Mouse (Mus musculus) midbrain, embryonic 11.5 days (tissue): ENCODE measurements around the gene Ccdc51. TPM values are rescaled to one million over a fixed set of nuclear protein-coding genes. Genes with fewer than 3 reads are reported as not detected.
A peak's percentile ranks its signal among the peaks of the same experiment; 100 is the strongest.
"Not testable (repeated sequence)": the region's sequence is repeated elsewhere in the genome, so short reads cannot be mapped to it uniquely, and the experiment has no call there.

ENCODE experiments used
- ATAC-seq: fragments of 200-750 bp; cut with Nextera tagmentation; 2 replicates; pipeline ENCODE4 v1.8.0; 2017; ENCODE audit warnings: moderate TSS enrichment, moderate library complexity; ENCODE audit not compliant: low FRiP score
- DNase-seq: peaks from one replicate; pipeline ENCODE4 v3.0.0; 2015; ENCODE audit warnings: low spot score; ENCODE audit errors: missing footprints
- H3K27ac ChIP-seq: fragments of 300-500 bp; sonication (generic); 2 replicates; pipeline ENCODE4 v1.5.1; 2014; ENCODE audit warnings: low read depth, low read length
- H3K27me3 ChIP-seq: fragments of 300-500 bp; sonication (generic); 2 replicates; pipeline ENCODE4 v1.6.1; 2014; ENCODE audit warnings: mild to moderate bottlenecking, low read length, moderate library complexity, mixed read lengths; ENCODE audit not compliant: control insufficient read depth, insufficient read depth
- H3K36me3 ChIP-seq: fragments of 300-500 bp; sonication (generic); 2 replicates; pipeline ENCODE4 v1.6.1; 2014; ENCODE audit warnings: mild to moderate bottlenecking, low read length, moderate library complexity, mixed read lengths; ENCODE audit not compliant: control insufficient read depth, insufficient read depth
- H3K4me1 ChIP-seq: fragments of 300-500 bp; sonication (generic); 2 replicates; pipeline ENCODE4 v1.6.1; 2014; ENCODE audit warnings: low read length; ENCODE audit not compliant: control insufficient read depth, insufficient read depth
- H3K4me2 ChIP-seq: fragments of 300-500 bp; sonication (generic); 2 replicates; pipeline ENCODE4 v1.6.1; 2014; ENCODE audit warnings: mild to moderate bottlenecking, moderate library complexity
- H3K4me3 ChIP-seq: fragments of 300-500 bp; sonication (generic); 2 replicates; pipeline ENCODE4 v1.5.1; 2014; ENCODE audit warnings: low read depth, low read length
- H3K9ac ChIP-seq: fragments of 300-500 bp; sonication (generic); 2 replicates; pipeline ENCODE4 v1.6.1; 2014; ENCODE audit warnings: low read length
- H3K9me3 ChIP-seq: fragments of 300-500 bp; sonication (generic); 2 replicates; pipeline ENCODE4 v1.6.1; 2016; ENCODE audit warnings: low read length; ENCODE audit not compliant: control insufficient read depth
- WGBS: fragments of 180-500 bp; shearing (Covaris S2); extraction: QIAGEN DNeasy Blood & Tissue Kit; methylation state at CpG from one replicate; pipeline ENCODE4 v1.1.7; 2014; 5-methylcytosine and 5-hydroxymethylcytosine counted together
- polyA plus RNA-seq: library from polyadenylated mRNA; unstranded; fragments of >200 nt; fragmentation: Nextera tagmentation; extraction: Ambion mirVana; gene quantifications from 2 replicates; pipeline ENCODE4 v1.2.1, GENCODE M21; 2014

The Ccdc51 gene
- polyA plus RNA-seq, 1 experiment from 2014 or later, result 11.4 TPM

GRCm38 (mm10) chr9:109128211-109128610, 45.9 kb downstream of the Ccdc51 start:
- peak; percentile 76 for DNase-seq
- no peak overlapping the region for H3K9ac ChIP-seq
- H3K27me3 ChIP-seq, result no peaks in the 10 kb centered on the region
- no peak overlapping the region for H3K4me2 ChIP-seq
- ATAC-seq, result no peak
- H3K27ac ChIP-seq, result no peak overlapping the region
- no peaks in the 10 kb centered on the region for H3K9me3 ChIP-seq
- no peak overlapping the region for H3K4me3 ChIP-seq
- no peaks in the 10 kb centered on the region for H3K4me1 ChIP-seq
- WGBS, result 57% methylated on average over 3 of the region's 3 CpGs
- no peaks in the 10 kb centered on the region for H3K36me3 ChIP-seq

- WGBS, result 91% methylated on average over 5 of the region's 5 CpGs
- ATAC-seq, result no peak
- H3K36me3 ChIP-seq, result no peaks in the 10 kb centered on the region
These were observed 47.8 kb downstream of the Ccdc51 start for GRCm38 (mm10) chr9:109130076-109130475.

GRCm38 (mm10) chr9:109140414-109140813, 58.1 kb downstream of the Ccdc51 start:
- WGBS, result 69% methylated on average over 4 of the region's 4 CpGs
- not testable (repeated sequence) for H3K36me3 ChIP-seq, H3K9me3 ChIP-seq, DNase-seq, ATAC-seq, H3K4me3 ChIP-seq, H3K4me1 ChIP-seq, H3K9ac ChIP-seq, H3K27me3 ChIP-seq, H3K27ac ChIP-seq, H3K4me2 ChIP-seq

More at GRCm38 (mm10) chr9:109130076-109130475, 47.8 kb downstream of the Ccdc51 start:
- no peak overlapping the region for H3K4me2 ChIP-seq
- no peak overlapping the region for H3K9ac ChIP-seq
- no peaks in the 10 kb centered on the region for H3K9me3 ChIP-seq
- H3K27me3 ChIP-seq, result no peaks in the 10 kb centered on the region
- DNase-seq, result peak; percentile 69
- no peak overlapping the region for H3K27ac ChIP-seq
- H3K4me1 ChIP-seq, result no peaks in the 10 kb centered on the region
- H3K4me3 ChIP-seq, result no peak overlapping the region

Other genes starting within 250 kb of the Ccdc51 start
- 7.5 and 8.0 TPM in 2 replicates for gene Slc26a6, start 229.2 kb upstream of the Ccdc51 start, polyA plus RNA-seq
- not detected in 2 replicates for gene Tmem89, start 167.9 kb upstream of the Ccdc51 start, polyA plus RNA-seq
- 378 and 408 TPM in 2 replicates for gene Uqcrc1, start 145.9 kb upstream of the Ccdc51 start, polyA plus RNA-seq
- 1.1 and 2.2 TPM in 2 replicates for gene Col7a1, start 128.9 kb upstream of the Ccdc51 start, polyA plus RNA-seq
- gene Ucn2, start 96.5 kb upstream of the Ccdc51 start, polyA plus RNA-seq, result 0.15 TPM in 1 of 2 replicates, not detected in the other
- gene Pfkfb4, start 90.7 kb upstream of the Ccdc51 start, polyA plus RNA-seq, result 7.7 and 10.5 TPM in 2 replicates
- 27.1 and 29.9 TPM in 2 replicates for gene Shisa5, start 43.9 kb upstream of the Ccdc51 start, polyA plus RNA-seq
- 7.1 and 7.3 TPM in 2 replicates for gene Trex1, start 22.8 kb upstream of the Ccdc51 start, polyA plus RNA-seq
- gene Atrip, start 8.4 kb upstream of the Ccdc51 start, polyA plus RNA-seq, result 21.7 and 25.0 TPM in 2 replicates
- 819 and 852 TPM in 2 replicates for gene Tma7, start 94 bp downstream of the Ccdc51 start, polyA plus RNA-seq
- gene Plxnb1, start 12.9 kb downstream of the Ccdc51 start, polyA plus RNA-seq, result 17.1 and 17.7 TPM in 2 replicates
- not detected in 2 replicates for gene Fbxw21, start 79.5 kb downstream of the Ccdc51 start, polyA plus RNA-seq
- gene Fbxw13, start 113.5 kb downstream of the Ccdc51 start, polyA plus RNA-seq, result not detected in 2 replicates
- gene Fbxw20, start 152.3 kb downstream of the Ccdc51 start, polyA plus RNA-seq, result not detected in 2 replicates
- gene Fbxw14, start 205.2 kb downstream of the Ccdc51 start, polyA plus RNA-seq, result not detected in 2 replicates